Mouse (Mus musculus) G1E (cell line): Measurements from ENCODE around the gene Bmpr1b. TPM values are rescaled to one million over a fixed set of nuclear protein-coding genes. Genes with fewer than 3 reads are reported as not detected.

Experiments
- ATAC-seq: 2 replicates; pipeline ENCODE4 v1.8.0; 2016; ENCODE audit warnings: mild to moderate bottlenecking; ENCODE audit not compliant: insufficient number of reproducible peaks, poor library complexity, low FRiP score, severe bottlenecking; ENCODE audit errors: extremely low read depth
- DNase-seq: peaks from one replicate; pipeline ENCODE4 v3.0.0; 2012; ENCODE audit warnings: low spot score
- H3K27me3 ChIP-seq: 2 replicates; pipeline ENCODE4 v1.6.1; 2012; ENCODE audit warnings: mild to moderate bottlenecking, low read length, inconsistent platforms; ENCODE audit not compliant: insufficient read depth
- H3K36me3 ChIP-seq: replicated peaks from 2 replicates; pipeline ENCODE3; 2012; ENCODE audit warnings: mild to moderate bottlenecking, inconsistent platforms
- H3K4me1 ChIP-seq: 2 replicates; pipeline ENCODE4 v1.6.1; 2012; ENCODE audit warnings: low read depth, low read length, inconsistent platforms, mixed read lengths; ENCODE audit not compliant: insufficient read depth
- H3K4me3 ChIP-seq: 2 replicates; pipeline ENCODE4 v1.5.1; 2012; ENCODE audit warnings: low read depth, mild to moderate bottlenecking, inconsistent platforms, low read length, moderate library complexity, mixed read lengths
- H3K9me3 ChIP-seq: replicated peaks from 2 replicates; pipeline ENCODE4 v1.6.1; 2012; ENCODE audit warnings: inconsistent platforms
- CTCF ChIP-seq: IDR thresholded peaks from 2 replicates; pipeline ENCODE4 v1.5.1; 2012; ENCODE audit warnings: low read depth, low read length, inconsistent platforms, mixed read lengths
- GATA1 ChIP-seq: IDR thresholded peaks from 2 replicates; pipeline ENCODE4 v1.6.1; 2012; ENCODE audit warnings: borderline replicate concordance, low read length, inconsistent platforms, mixed read lengths
- GATA2 ChIP-seq: IDR thresholded peaks from 2 replicates; pipeline ENCODE4 v1.6.1; 2012; ENCODE audit warnings: low read depth, low read length, inconsistent platforms, borderline replicate concordance
- POLR2AphosphoS5 ChIP-seq: IDR thresholded peaks from 2 replicates; pipeline ENCODE4 v1.6.1; 2012; ENCODE audit warnings: low read depth, low read length, inconsistent platforms; ENCODE audit not compliant: insufficient replicate concordance
- TAL1 ChIP-seq: conservative IDR thresholded peaks from 2 replicates; pipeline ENCODE4 v1.6.1; 2012; ENCODE audit warnings: low read depth, low read length, inconsistent platforms, mixed read lengths
- polyA plus RNA-seq: library from polyadenylated mRNA; stranded (reverse); fragments of >175 nt; gene quantifications from 2 replicates; pipeline ENCODE4 v1.2.3, GENCODE M21; 2012
- total RNA-seq, 2 experiments: library from RNA; stranded (forward) in 1 of 2; stranded (reverse) in 1 of 2; fragments of 200-1000 nt in 1 of 2; fragments of >200 nt in 1 of 2; fragmentation: Nextera tagmentation in 1 of 2; gene quantifications; 2 replicates each; pipeline ENCODE4 v1.2.3; 2014 to 2017

The Bmpr1b gene
- total and polyA plus RNA-seq, 3 experiments, result 0.11 TPM; not detected in 2

GRCm38 (mm10) chr3:142050681-142051080 is 118.5 kb downstream of the Bmpr1b start:
- no peaks in the 10 kb centered on the region for H3K4me1 ChIP-seq
- no peak for TF ChIP-seq TAL1
- TF ChIP-seq GATA2, result no peak
- no peak for TF ChIP-seq POLR2AphosphoS5
- TF ChIP-seq CTCF, result no peak
- no peak for TF ChIP-seq GATA1
- H3K4me3 ChIP-seq, result no peak overlapping the region
- H3K36me3 ChIP-seq, result no peaks in the 10 kb centered on the region
- H3K27me3 ChIP-seq, result no peaks in the 10 kb centered on the region
- no peaks in the 10 kb centered on the region for H3K9me3 ChIP-seq
- DNase-seq (no peak), ATAC-seq (no peak)

GRCm38 (mm10) chr3:142049610-142050009 is 119.6 kb downstream of the Bmpr1b start:
- H3K4me1 ChIP-seq, result no peaks in the 10 kb centered on the region
- no peaks in the 10 kb centered on the region for H3K27me3 ChIP-seq
- H3K36me3 ChIP-seq, result no peaks in the 10 kb centered on the region
- no peak for ATAC-seq
- TF ChIP-seq CTCF, result no peak
- no peak for TF ChIP-seq POLR2AphosphoS5
- TF ChIP-seq TAL1, result no peak
- H3K4me3 ChIP-seq, result no peak overlapping the region
- no peaks in the 10 kb centered on the region for H3K9me3 ChIP-seq
- DNase-seq, result no peak

- no peak for TF ChIP-seq GATA1
- TF ChIP-seq GATA2, result no peak
- no peak for TF ChIP-seq POLR2AphosphoS5
- no peak for TF ChIP-seq CTCF
- TF ChIP-seq TAL1, result no peak
- no peaks in the 10 kb centered on the region for H3K36me3 ChIP-seq
- no peaks in the 10 kb centered on the region for H3K9me3 ChIP-seq
- no peaks in the 10 kb centered on the region for H3K4me1 ChIP-seq
- ATAC-seq, result no peak
- no peak overlapping the region for H3K4me3 ChIP-seq
- DNase-seq, result no peak
- H3K27me3 ChIP-seq, result no peaks in the 10 kb centered on the region
These were observed 120.1 kb downstream of the Bmpr1b start for GRCm38 (mm10) chr3:142049093-142049492.

GRCm38 (mm10) chr3:142048493-142048892 is 120.7 kb downstream of the Bmpr1b start:
- DNase-seq (no peak), ATAC-seq (no peak)
- Histone ChIP-seq H3K9me3 (no peaks in the 10 kb centered on the region), H3K27me3 (no peaks in the 10 kb centered on the region), H3K36me3 (no peaks in the 10 kb centered on the region), H3K4me3 (no peak overlapping the region), H3K4me1 (no peaks in the 10 kb centered on the region)
- TF ChIP-seq CTCF, result no peak
- no peak for TF ChIP-seq GATA2

- Histone ChIP-seq H3K9me3 (no peaks in the 10 kb centered on the region), H3K36me3 (no peaks in the 10 kb centered on the region), H3K4me3 (no peak overlapping the region), H3K4me1 (no peaks in the 10 kb centered on the region), H3K27me3 (no peaks in the 10 kb centered on the region)
- ATAC-seq (no peak), DNase-seq (no peak)
- TF ChIP-seq TAL1, result no peak
- TF ChIP-seq POLR2AphosphoS5, result no peak
- peak; percentile 22; the same call in 1 of the 2 replicates for TF ChIP-seq CTCF
These were observed 125.8 kb downstream of the Bmpr1b start for GRCm38 (mm10) chr3:142043463-142043862.

GRCm38 (mm10) chr3:142043006-142043405 is 126.2 kb downstream of the Bmpr1b start:
- TF ChIP-seq POLR2AphosphoS5 (no peak), GATA1 (no peak), CTCF (no peak), TAL1 (no peak), GATA2 (no peak)
- Histone ChIP-seq H3K36me3 (no peaks in the 10 kb centered on the region), H3K9me3 (no peaks in the 10 kb centered on the region), H3K27me3 (no peaks in the 10 kb centered on the region), H3K4me1 (no peaks in the 10 kb centered on the region), H3K4me3 (no peak overlapping the region)
- ATAC-seq (no peak), DNase-seq (no peak)

GRCm38 (mm10) chr3:142040345-142040744 is 128.9 kb downstream of the Bmpr1b start:
- TF ChIP-seq GATA2, result no peak
- no peak for TF ChIP-seq GATA1
- TF ChIP-seq CTCF, result no peak
- TF ChIP-seq TAL1, result no peak
- TF ChIP-seq POLR2AphosphoS5, result no peak
- no peaks in the 10 kb centered on the region for H3K4me1 ChIP-seq
- no peaks in the 10 kb centered on the region for H3K9me3 ChIP-seq
- H3K27me3 ChIP-seq, result no peaks in the 10 kb centered on the region
- no peak for ATAC-seq
- H3K36me3 ChIP-seq, result no peaks in the 10 kb centered on the region
- H3K4me3 ChIP-seq, result no peak overlapping the region
- no peak for DNase-seq
